Mouse (Mus musculus) duodenum, adult 2 months (tissue): ENCODE results near the gene Aaed1. TPM values are rescaled to one million over a fixed set of nuclear protein-coding genes. Genes with fewer than 3 reads are reported as not detected.

Source experiments
- polyA plus RNA-seq: library from polyadenylated mRNA; depleted of rRNA; stranded (reverse); fragments of >200 nt; gene quantifications from 2 replicates; pipeline ENCODE4 v1.2.3, GENCODE M21; 2012; ENCODE audit warnings: low replicate concordance; rRNA removed

The Aaed1 gene
- 2.0 and 3.0 TPM in 2 replicates for polyA plus RNA-seq

DNA sequence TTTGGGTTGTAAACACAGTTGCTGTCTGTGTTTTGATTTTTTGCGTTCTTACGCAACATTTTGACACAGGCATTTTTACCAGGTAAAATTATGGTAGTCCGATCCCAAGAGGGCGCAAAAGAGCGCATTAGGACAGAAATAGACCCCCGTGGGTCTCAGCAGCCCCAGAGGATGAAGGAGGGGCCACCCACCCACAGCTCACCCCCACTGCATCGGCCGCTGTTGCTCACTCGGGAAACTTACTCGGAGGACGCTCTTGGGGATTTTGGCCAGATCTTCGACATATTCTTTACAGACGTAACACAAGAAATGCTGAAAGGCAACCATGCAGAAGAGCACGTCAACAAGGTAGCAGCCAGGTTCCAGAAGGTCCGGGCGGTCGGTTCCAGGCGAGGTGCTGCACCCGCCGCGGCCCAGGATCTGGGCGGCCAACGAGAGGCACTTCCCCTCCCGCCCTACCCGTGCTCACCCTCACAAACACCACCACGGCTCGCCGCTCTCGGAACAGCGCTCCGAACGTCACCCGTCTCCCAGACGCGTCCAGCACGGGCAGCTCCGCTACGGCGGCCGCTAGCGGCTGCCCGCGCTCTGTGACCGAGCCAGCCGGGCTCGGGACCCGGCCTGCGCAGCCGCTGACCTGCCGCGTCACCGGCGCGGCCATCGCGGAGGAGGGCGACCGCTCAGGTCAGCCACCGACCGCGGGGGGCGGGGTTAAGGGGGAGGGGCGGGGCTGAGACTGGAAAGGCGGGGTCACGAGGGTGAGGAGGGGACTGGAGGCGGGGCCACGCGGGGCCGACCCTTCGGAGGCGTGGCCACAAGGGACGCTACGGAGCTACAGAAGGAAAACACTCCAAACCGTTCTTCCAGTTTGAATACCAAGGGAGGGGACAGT is at the start of gene Aaed1:
Aaed1 (minus strand) TSS at position 687 of the 892 bp plus-strand sequence.

DNA sequence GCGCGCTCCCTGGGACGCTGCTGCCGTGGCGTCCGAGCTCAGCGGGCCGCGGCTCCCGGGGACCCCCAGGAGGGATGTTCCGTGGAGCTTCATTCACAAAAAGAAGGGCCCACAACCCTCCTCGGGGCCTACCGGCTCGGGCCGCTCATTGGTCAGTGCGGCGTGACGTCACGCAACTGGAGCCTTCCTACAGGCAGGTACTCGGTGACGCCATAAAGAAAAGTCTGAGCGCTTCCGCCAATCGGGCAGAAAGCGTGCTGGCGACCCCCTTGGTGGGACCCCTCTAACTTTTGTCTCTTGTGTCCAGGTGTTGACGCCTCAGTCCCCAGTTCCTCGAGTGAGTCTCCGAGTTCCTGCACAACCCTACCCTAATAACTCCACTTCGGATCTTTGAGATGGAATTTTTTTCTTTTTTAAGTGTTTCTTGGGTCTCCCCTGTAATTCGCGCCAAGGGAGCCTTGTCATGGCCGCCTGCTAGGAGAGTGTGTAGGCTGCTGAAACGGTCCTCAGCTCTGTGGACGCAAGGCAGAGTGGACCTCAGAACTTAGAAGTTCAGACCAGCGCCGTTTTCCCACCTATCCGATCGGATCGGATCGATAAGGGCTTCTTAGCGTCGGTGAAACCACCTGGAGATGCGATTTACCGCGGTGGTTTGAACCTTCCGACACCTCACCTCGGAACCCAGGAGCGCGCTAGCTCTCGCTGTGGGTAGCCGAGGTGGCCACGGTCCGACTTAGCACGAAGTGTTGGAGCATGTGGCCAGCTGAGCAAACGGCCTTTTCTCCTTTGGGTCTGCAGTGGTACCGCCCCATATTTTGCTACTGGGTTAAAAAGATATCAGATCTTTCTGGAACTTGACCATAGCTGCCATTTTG is 37.4 kb downstream of the Aaed1 start, which contains the start of gene Cdc14b:
Cdc14b (minus strand) TSS at position 412 of the 875 bp plus-strand sequence.

Other genes with a start within 250 kb of the Aaed1 start
- not detected in 2 replicates for gene Hsd17b3, start 223.5 kb downstream of the Aaed1 start, polyA plus RNA-seq
- 9.4 and 26.3 TPM in 2 replicates for gene Slc35d2, start 183.3 kb downstream of the Aaed1 start, polyA plus RNA-seq
- 2.2 and 2.8 TPM in 2 replicates for gene Zfp367, start 159.5 kb downstream of the Aaed1 start, polyA plus RNA-seq
- gene Habp4, start 150.9 kb downstream of the Aaed1 start, polyA plus RNA-seq, result 7.2 and 9.7 TPM in 2 replicates
- 1.1 and 1.7 TPM in 2 replicates for gene Cdc14b, start 37.4 kb downstream of the Aaed1 start, polyA plus RNA-seq
- 10.7 and 20.3 TPM in 2 replicates for gene Ctsl, start 58.2 kb upstream of the Aaed1 start, polyA plus RNA-seq
- gene Cdk20, start 119.6 kb upstream of the Aaed1 start, polyA plus RNA-seq, result 8.8 and 10.8 TPM in 2 replicates
- not detected in 2 replicates for gene Fam240b, start 185.1 kb upstream of the Aaed1 start, polyA plus RNA-seq